Mouse (Mus musculus): Measurements from ENCODE around the gene Scamp4. TPM values are rescaled to one million over a fixed set of nuclear protein-coding genes. Genes with fewer than 3 reads are reported as not detected.
"Not testable (repeated sequence)": the region's sequence is repeated elsewhere in the genome, so short reads cannot be mapped to it uniquely, and the experiment has no call there.

The Scamp4 gene
- total RNA-seq, 2 experiments from 2014 or later = 15.9 to 27.2 TPM

- ATAC-seq (replicated peaks; ENCODE audit: poor library complexity) = not testable (repeated sequence)
Observed at GRCm38 (mm10) chr10:80649910-80650309, 47.2 kb downstream of the Scamp4 start.

GRCm38 (mm10) chr10:80650392-80650791, 47.7 kb downstream of the Scamp4 start:
- ATAC-seq (replicated peaks; ENCODE audit: poor library complexity) = no peak

- no peak for ATAC-seq (replicated peaks; ENCODE audit: poor library complexity)
Observed at GRCm38 (mm10) chr10:80653156-80653720, 50.6 kb downstream of the Scamp4 start.

GRCm38 (mm10) chr10:80654866-80655265, 52.2 kb downstream of the Scamp4 start:
- ATAC-seq (replicated peaks; ENCODE audit: poor library complexity) = no peak

GRCm38 (mm10) chr10:80655406-80656129, 52.9 kb downstream of the Scamp4 start:
- ATAC-seq (replicated peaks; ENCODE audit: poor library complexity) = no peak

GRCm38 (mm10) chr10:80656130-80656862, 53.6 kb downstream of the Scamp4 start:
- ATAC-seq (replicated peaks; ENCODE audit: poor library complexity) = peak; percentile 86

GRCm38 (mm10) chr10:80656863-80657623, 54.4 kb downstream of the Scamp4 start, which contains the start of gene Btbd2:
Gene Btbd2, minus strand, starts transcription at chr10:80657071.
- ATAC-seq (replicated peaks; ENCODE audit: poor library complexity) = no peak

- ATAC-seq (replicated peaks; ENCODE audit: poor library complexity) = no peak
Observed at GRCm38 (mm10) chr10:80658194-80658840, 55.6 kb downstream of the Scamp4 start.

- ATAC-seq (replicated peaks; ENCODE audit: poor library complexity) = peak; percentile 59
Observed at GRCm38 (mm10) chr10:80658841-80659202, 56.1 kb downstream of the Scamp4 start.

- ATAC-seq (replicated peaks; ENCODE audit: poor library complexity) = 0 out of 2 replicates have a peak, but pooled peaks have one; percentile 22
Observed at GRCm38 (mm10) chr10:80659213-80659612, 56.5 kb downstream of the Scamp4 start.

- 0 out of 2 replicates have a peak, but pooled peaks have one; percentile 17 for ATAC-seq (replicated peaks; ENCODE audit: poor library complexity)
Observed at GRCm38 (mm10) chr10:80661149-80661548, 58.5 kb downstream of the Scamp4 start.

- ATAC-seq (replicated peaks; ENCODE audit: poor library complexity) = no peak
Observed at GRCm38 (mm10) chr10:80663485-80664196, 61.0 kb downstream of the Scamp4 start.

- ATAC-seq (replicated peaks; ENCODE audit: poor library complexity) = peak; percentile 65
Observed at GRCm38 (mm10) chr10:80664197-80665015, 61.7 kb downstream of the Scamp4 start.

GRCm38 (mm10) chr10:80665016-80665380, 62.3 kb downstream of the Scamp4 start:
- peak; percentile 2; the same call in 1 of the 2 replicates for ATAC-seq (replicated peaks; ENCODE audit: poor library complexity)

Other genes with a start within 250 kb of the Scamp4 start
- not detected in 2 replicates for gene Plk5, start 246.4 kb upstream of the Scamp4 start, total RNA-seq (2015)
- not detected in 2 replicates for gene Plk5, start 246.4 kb upstream of the Scamp4 start, total RNA-seq (2017)
- gene Mex3d, start 215.2 kb upstream of the Scamp4 start, total RNA-seq (2015) = 1.9 and 4.3 TPM in 2 replicates
- 2.7 and 7.9 TPM in 2 replicates for gene Mex3d, start 215.2 kb upstream of the Scamp4 start, total RNA-seq (2017)
- 91.1 and 96.6 TPM in 2 replicates for gene Mbd3, start 203.3 kb upstream of the Scamp4 start, total RNA-seq (2015)
- 82.8 and 90.8 TPM in 2 replicates for gene Mbd3, start 203.3 kb upstream of the Scamp4 start, total RNA-seq (2017)
- gene Uqcr11, start 196.0 kb upstream of the Scamp4 start, total RNA-seq (2015) = 202 and 210 TPM in 2 replicates
- gene Uqcr11, start 196.0 kb upstream of the Scamp4 start, total RNA-seq (2017) = 184 and 263 TPM in 2 replicates
- 29.9 and 35.3 TPM in 2 replicates for gene Tcf3, start 169.2 kb upstream of the Scamp4 start, total RNA-seq (2015)
- gene Tcf3, start 169.2 kb upstream of the Scamp4 start, total RNA-seq (2017) = 33.5 and 51.0 TPM in 2 replicates
- gene Onecut3, start 108.0 kb upstream of the Scamp4 start, total RNA-seq (2015) = not detected in 2 replicates
- not detected in 2 replicates for gene Onecut3, start 108.0 kb upstream of the Scamp4 start, total RNA-seq (2017)
- gene Atp8b3, start 63.7 kb upstream of the Scamp4 start, total RNA-seq (2015) = not detected in 2 replicates
- gene Atp8b3, start 63.7 kb upstream of the Scamp4 start, total RNA-seq (2017) = not detected in 2 replicates
- gene Rexo1, start 41.3 kb upstream of the Scamp4 start, total RNA-seq (2015) = 34.1 and 35.2 TPM in 2 replicates
- 17.1 and 19.2 TPM in 2 replicates for gene Rexo1, start 41.3 kb upstream of the Scamp4 start, total RNA-seq (2017)
- gene Klf16, start 25.6 kb upstream of the Scamp4 start, total RNA-seq (2015) = 5.3 and 5.4 TPM in 2 replicates
- 4.3 and 6.0 TPM in 2 replicates for gene Klf16, start 25.6 kb upstream of the Scamp4 start, total RNA-seq (2017)
- 59.7 and 79.8 TPM in 2 replicates for gene Abhd17a, start 12.5 kb upstream of the Scamp4 start, total RNA-seq (2015)
- gene Abhd17a, start 12.5 kb upstream of the Scamp4 start, total RNA-seq (2017) = 20.5 and 29.4 TPM in 2 replicates
- 0.57 and 0.81 TPM in 2 replicates for gene Adat3, start within 50 bp of the Scamp4 start, total RNA-seq (2015)
- 0.08 TPM in 1 of 2 replicates, not detected in the other for gene Adat3, start within 50 bp of the Scamp4 start, total RNA-seq (2017)
- gene Gm49322, start 3.1 kb downstream of the Scamp4 start, total RNA-seq (2015) = 0.17 and 0.57 TPM in 2 replicates
- 0.61 TPM in 1 of 2 replicates, not detected in the other for gene Gm49322, start 3.1 kb downstream of the Scamp4 start, total RNA-seq (2017)
- gene Csnk1g2, start 20.0 kb downstream of the Scamp4 start, total RNA-seq (2015) = 39.1 and 43.1 TPM in 2 replicates
- gene Csnk1g2, start 20.0 kb downstream of the Scamp4 start, total RNA-seq (2017) = 127 and 171 TPM in 2 replicates
- 10.5 and 13.2 TPM in 2 replicates for gene Btbd2, start 54.2 kb downstream of the Scamp4 start, total RNA-seq (2015)
- 19.9 and 25.7 TPM in 2 replicates for gene Btbd2, start 54.2 kb downstream of the Scamp4 start, total RNA-seq (2017)
- 40.1 and 46.2 TPM in 2 replicates for gene Mknk2, start 75.2 kb downstream of the Scamp4 start, total RNA-seq (2015)
- gene Mknk2, start 75.2 kb downstream of the Scamp4 start, total RNA-seq (2017) = 32.8 and 44.4 TPM in 2 replicates
- gene Mob3a, start 99.1 kb downstream of the Scamp4 start, total RNA-seq (2015) = 26.4 and 31.9 TPM in 2 replicates
- 34.9 and 39.0 TPM in 2 replicates for gene Mob3a, start 99.1 kb downstream of the Scamp4 start, total RNA-seq (2017)
- gene Izumo4, start 99.3 kb downstream of the Scamp4 start, total RNA-seq (2015) = 7.0 and 13.6 TPM in 2 replicates
- 1.7 and 4.3 TPM in 2 replicates for gene Izumo4, start 99.3 kb downstream of the Scamp4 start, total RNA-seq (2017)
- 31.5 and 40.3 TPM in 2 replicates for gene Ap3d1, start 139.4 kb downstream of the Scamp4 start, total RNA-seq (2015)
- 34.7 and 48.7 TPM in 2 replicates for gene Ap3d1, start 139.4 kb downstream of the Scamp4 start, total RNA-seq (2017)
- gene Dot1l, start 152.3 kb downstream of the Scamp4 start, total RNA-seq (2015) = 29.2 and 34.8 TPM in 2 replicates
- 9.0 and 9.7 TPM in 2 replicates for gene Dot1l, start 152.3 kb downstream of the Scamp4 start, total RNA-seq (2017)
- gene Sf3a2, start 195.3 kb downstream of the Scamp4 start, total RNA-seq (2015) = 74.9 and 78.4 TPM in 2 replicates
- gene Sf3a2, start 195.3 kb downstream of the Scamp4 start, total RNA-seq (2017) = 11.5 and 19.0 TPM in 2 replicates
- 64.8 and 78.7 TPM in 2 replicates for gene Plekhj1, start 195.8 kb downstream of the Scamp4 start, total RNA-seq (2015)
- 32.6 and 43.9 TPM in 2 replicates for gene Plekhj1, start 195.8 kb downstream of the Scamp4 start, total RNA-seq (2017)
- gene Amh, start 202.4 kb downstream of the Scamp4 start, total RNA-seq (2015) = not detected in 2 replicates
- gene Amh, start 202.4 kb downstream of the Scamp4 start, total RNA-seq (2017) = 0.14 TPM in 1 of 2 replicates, not detected in the other
- not detected in 2 replicates for gene Jsrp1, start 210.6 kb downstream of the Scamp4 start, total RNA-seq (2015)
- not detected in 2 replicates for gene Jsrp1, start 210.6 kb downstream of the Scamp4 start, total RNA-seq (2017)
- gene Oaz1, start 223.8 kb downstream of the Scamp4 start, total RNA-seq (2015) = 1,168 and 1,276 TPM in 2 replicates
- 222 and 291 TPM in 2 replicates for gene Oaz1, start 223.8 kb downstream of the Scamp4 start, total RNA-seq (2017)
- gene Lingo3, start 241.2 kb downstream of the Scamp4 start, total RNA-seq (2015) = not detected in 2 replicates
- not detected in 2 replicates for gene Lingo3, start 241.2 kb downstream of the Scamp4 start, total RNA-seq (2017)